Mouse (Mus musculus) midbrain, embryonic 13.5 days (tissue): ENCODE data around the gene Npc2. TPM values are rescaled to one million over a fixed set of nuclear protein-coding genes. Genes with fewer than 3 reads are reported as not detected.
A peak's percentile ranks its signal among the peaks of the same experiment; 100 is the strongest.

Experiments used
- ATAC-seq: fragments of 200-750 bp; cut with Nextera tagmentation; 2 replicates; pipeline ENCODE4 v1.8.0; 2017; ENCODE audit warnings: mild to moderate bottlenecking, moderate TSS enrichment, moderate library complexity
- H3K27ac ChIP-seq: fragments of 300-500 bp; sonication (generic); 2 replicates; pipeline ENCODE4 v1.5.1; 2015; ENCODE audit warnings: inconsistent platforms, mild to moderate bottlenecking, moderate library complexity
- H3K27me3 ChIP-seq: fragments of 300-500 bp; sonication (generic); 2 replicates; pipeline ENCODE4 v1.6.1; 2015; ENCODE audit warnings: mild to moderate bottlenecking, inconsistent platforms
- H3K36me3 ChIP-seq: fragments of 300-500 bp; sonication (generic); 2 replicates; pipeline ENCODE4 v1.6.1; 2015; ENCODE audit warnings: mild to moderate bottlenecking, inconsistent platforms
- H3K4me1 ChIP-seq: fragments of 300-500 bp; sonication (generic); replicated peaks from 2 replicates; pipeline ENCODE4 v1.6.1; 2015; ENCODE audit warnings: inconsistent platforms
- H3K4me2 ChIP-seq: fragments of 300-500 bp; sonication (generic); replicated peaks from 2 replicates; pipeline ENCODE4 v1.6.1; 2015; ENCODE audit warnings: moderate library complexity, mild to moderate bottlenecking, inconsistent platforms
- H3K4me3 ChIP-seq: fragments of 300-500 bp; sonication (generic); replicated peaks from 2 replicates; pipeline ENCODE4 v1.5.1; 2015; ENCODE audit warnings: mild to moderate bottlenecking, inconsistent platforms
- H3K9ac ChIP-seq: fragments of 300-500 bp; sonication (generic); replicated peaks from 2 replicates; pipeline ENCODE4 v1.6.1; 2015; ENCODE audit warnings: mild to moderate bottlenecking, inconsistent platforms
- H3K9me3 ChIP-seq: fragments of 300-500 bp; sonication (generic); 2 replicates; pipeline ENCODE4 v1.6.1; 2016; ENCODE audit warnings: mild to moderate bottlenecking, inconsistent platforms
- WGBS: fragments of 180-500 bp; shearing (Covaris S2); methylation state at CpG from one replicate; pipeline ENCODE4 v1.1.7; 2015; 5-methylcytosine and 5-hydroxymethylcytosine counted together
- polyA plus RNA-seq: library from polyadenylated mRNA; unstranded; fragments of >200 nt; fragmentation: Nextera tagmentation; extraction: Ambion mirVana; gene quantifications from 2 replicates; pipeline ENCODE4 v1.2.1, GENCODE M21; 2015

The Npc2 gene
- polyA plus RNA-seq, 1 experiment from 2014 or later: 87.8 TPM

GRCm38 (mm10) chr12:84774376-84774775, 1.4 kb upstream of the Npc2 start:
- peak overlapping the region; percentile 69 for H3K4me3 ChIP-seq
- no peak overlapping the region for H3K9ac ChIP-seq
- 94% methylated on average over 6 of the region's 6 CpGs for WGBS

GRCm38 (mm10) chr12:84773476-84773875, 524 bp upstream of the Npc2 start:
- H3K27me3 ChIP-seq: no peaks in the 10 kb centered on the region
- peak overlapping the region; percentile 67 for H3K4me2 ChIP-seq
- no peaks in the 10 kb centered on the region for H3K9me3 ChIP-seq
- ATAC-seq: no peak
- peak overlapping the region; percentile 85 for H3K9ac ChIP-seq
- 1% methylated on average over 20 of the region's 20 CpGs for WGBS
- peaks cover 45% of the 10 kb centered on the region for H3K4me1 ChIP-seq
- H3K36me3 ChIP-seq: peaks cover 5% of the 10 kb centered on the region
- H3K27ac ChIP-seq: peak overlapping the region; percentile 35; the same call in 1 of the 2 replicates
- H3K4me3 ChIP-seq: peak overlapping the region; percentile 69

More at GRCm38 (mm10) chr12:84774376-84774775, 1.4 kb upstream of the Npc2 start:
- no peaks in the 10 kb centered on the region for H3K9me3 ChIP-seq
- peaks cover 39% of the 10 kb centered on the region for H3K4me1 ChIP-seq
- no peak overlapping the region for H3K27ac ChIP-seq
- H3K4me2 ChIP-seq: peak overlapping the region; percentile 67
- H3K27me3 ChIP-seq: no peaks in the 10 kb centered on the region
- no peak for ATAC-seq
- H3K36me3 ChIP-seq: no peaks in the 10 kb centered on the region; the same call in 1 of the 2 replicates

GRCm38 (mm10) chr12:84771981-84772520, 901 bp downstream of the Npc2 start:
- under 1% methylated on average over 10 of the region's 10 CpGs for WGBS
- Histone ChIP-seq H3K4me2 (peak overlapping the region; percentile 63), H3K4me3 (peak overlapping the region; percentile 69), H3K27me3 (no peaks in the 10 kb centered on the region), H3K4me1 (peaks cover 52% of the 10 kb centered on the region), H3K9me3 (no peaks in the 10 kb centered on the region), H3K27ac (peak overlapping the region; percentile 90), H3K36me3 (peaks cover 5% of the 10 kb centered on the region), H3K9ac (peak overlapping the region; percentile 74)
- ATAC-seq: no peak

GRCm38 (mm10) chr12:84769624-84770023, 3.3 kb downstream of the Npc2 start:
- no peak for ATAC-seq
- Histone ChIP-seq H3K9ac (no peak overlapping the region), H3K27ac (no peak overlapping the region), H3K36me3 (peaks cover 16% of the 10 kb centered on the region), H3K4me1 (peaks cover 52% of the 10 kb centered on the region), H3K4me3 (no peak overlapping the region), H3K4me2 (no peak overlapping the region), H3K9me3 (no peaks in the 10 kb centered on the region), H3K27me3 (no peaks in the 10 kb centered on the region)
- 87% methylated on average over 7 of the region's 7 CpGs for WGBS

- no peak for ATAC-seq
- H3K4me1 ChIP-seq: peaks cover 41% of the 10 kb centered on the region
These were observed 5.4 kb downstream of the Npc2 start for GRCm38 (mm10) chr12:84767510-84767909.

GRCm38 (mm10) chr12:84766113-84766735, 6.7 kb downstream of the Npc2 start:
- 90% methylated on average over 5 of the region's 5 CpGs for WGBS
- no peak overlapping the region for H3K4me3 ChIP-seq

More at GRCm38 (mm10) chr12:84767510-84767909, 5.4 kb downstream of the Npc2 start:
- no peak overlapping the region for H3K4me3 ChIP-seq
- H3K36me3 ChIP-seq: peaks cover 37% of the 10 kb centered on the region
- no peak overlapping the region for H3K4me2 ChIP-seq
- H3K9ac ChIP-seq: no peak overlapping the region
- WGBS: 93% methylated on average over 6 of the region's 6 CpGs
- no peaks in the 10 kb centered on the region for H3K9me3 ChIP-seq
- H3K27me3 ChIP-seq: no peaks in the 10 kb centered on the region
- no peak overlapping the region for H3K27ac ChIP-seq

GRCm38 (mm10) chr12:84765506-84765905, 7.4 kb downstream of the Npc2 start:
- Histone ChIP-seq H3K27me3 (no peaks in the 10 kb centered on the region), H3K4me3 (no peak overlapping the region), H3K36me3 (peaks cover 55% of the 10 kb centered on the region), H3K9ac (no peak overlapping the region), H3K27ac (no peak overlapping the region), H3K9me3 (no peaks in the 10 kb centered on the region), H3K4me2 (no peak overlapping the region), H3K4me1 (peaks cover 24% of the 10 kb centered on the region)
- ATAC-seq: no peak
- WGBS: 93% methylated on average over 15 of the region's 15 CpGs

More at GRCm38 (mm10) chr12:84766113-84766735, 6.7 kb downstream of the Npc2 start:
- Histone ChIP-seq H3K9me3 (no peaks in the 10 kb centered on the region), H3K9ac (no peak overlapping the region), H3K4me1 (peaks cover 31% of the 10 kb centered on the region), H3K4me2 (no peak overlapping the region), H3K27ac (no peak overlapping the region), H3K27me3 (no peaks in the 10 kb centered on the region), H3K36me3 (peaks cover 49% of the 10 kb centered on the region)
- ATAC-seq: no peak

GRCm38 (mm10) chr12:84764756-84765155, 8.2 kb downstream of the Npc2 start:
- no peak for ATAC-seq
- Histone ChIP-seq H3K4me1 (peaks cover 17% of the 10 kb centered on the region; the same call in 1 of the 2 replicates), H3K9me3 (no peaks in the 10 kb centered on the region), H3K9ac (no peak overlapping the region), H3K4me3 (no peak overlapping the region), H3K4me2 (no peak overlapping the region), H3K27me3 (no peaks in the 10 kb centered on the region), H3K27ac (no peak overlapping the region), H3K36me3 (peaks cover 62% of the 10 kb centered on the region)
- WGBS: 94% methylated on average over 7 of the region's 7 CpGs

- peaks cover 64% of the 10 kb centered on the region for H3K36me3 ChIP-seq
These were observed 9.3 kb downstream of the Npc2 start for GRCm38 (mm10) chr12:84763577-84764218.

GRCm38 (mm10) chr12:84762532-84762931, 10.4 kb downstream of the Npc2 start:
- peaks cover 73% of the 10 kb centered on the region for H3K36me3 ChIP-seq
- H3K27me3 ChIP-seq: no peaks in the 10 kb centered on the region
- WGBS: 92% methylated on average over 5 of the region's 5 CpGs
- H3K9me3 ChIP-seq: no peaks in the 10 kb centered on the region
- no peak overlapping the region for H3K4me3 ChIP-seq
- no peak overlapping the region for H3K27ac ChIP-seq
- H3K9ac ChIP-seq: no peak overlapping the region
- no peak for ATAC-seq
- H3K4me1 ChIP-seq: peaks cover 5% of the 10 kb centered on the region; the same call in 1 of the 2 replicates
- no peak overlapping the region for H3K4me2 ChIP-seq

More at GRCm38 (mm10) chr12:84763577-84764218, 9.3 kb downstream of the Npc2 start:
- no peaks in the 10 kb centered on the region for H3K27me3 ChIP-seq
- WGBS: 92% methylated on average over 13 of the region's 13 CpGs
- no peak overlapping the region for H3K4me2 ChIP-seq
- no peak overlapping the region for H3K9ac ChIP-seq
- H3K9me3 ChIP-seq: no peaks in the 10 kb centered on the region
- peaks cover 7% of the 10 kb centered on the region; the same call in 1 of the 2 replicates for H3K4me1 ChIP-seq
- ATAC-seq: no peak
- H3K4me3 ChIP-seq: no peak overlapping the region
- no peak overlapping the region for H3K27ac ChIP-seq

- no peak for ATAC-seq
- Histone ChIP-seq H3K36me3 (peaks cover 71% of the 10 kb centered on the region), H3K4me3 (no peak overlapping the region), H3K4me1 (peaks cover 9% of the 10 kb centered on the region; the same call in 1 of the 2 replicates), H3K9ac (no peak overlapping the region), H3K4me2 (no peak overlapping the region), H3K27ac (no peak overlapping the region), H3K27me3 (no peaks in the 10 kb centered on the region), H3K9me3 (no peaks in the 10 kb centered on the region)
- WGBS: 80% methylated on average over 2 of the region's 2 CpGs
These were observed 13.9 kb downstream of the Npc2 start for GRCm38 (mm10) chr12:84759063-84759462.

- Histone ChIP-seq H3K4me1 (peaks cover 37% of the 10 kb centered on the region), H3K4me3 (no peak overlapping the region), H3K36me3 (peaks cover 42% of the 10 kb centered on the region), H3K27me3 (no peaks in the 10 kb centered on the region), H3K9me3 (no peaks in the 10 kb centered on the region), H3K27ac (no peak overlapping the region), H3K4me2 (no peak overlapping the region), H3K9ac (no peak overlapping the region)
- 93% methylated on average over 10 of the region's 10 CpGs for WGBS
- no peak for ATAC-seq
These were observed 16.9 kb downstream of the Npc2 start for GRCm38 (mm10) chr12:84756016-84756415.
